Mouse (Mus musculus): ENCODE measurements at regions not wholly inside any gene's neighbourhood (a gene's known extent, or its start where the extent isn't known, plus 50 kb on each side); places are given as distances from the start of the nearest gene placed in this dataset.

DNA sequence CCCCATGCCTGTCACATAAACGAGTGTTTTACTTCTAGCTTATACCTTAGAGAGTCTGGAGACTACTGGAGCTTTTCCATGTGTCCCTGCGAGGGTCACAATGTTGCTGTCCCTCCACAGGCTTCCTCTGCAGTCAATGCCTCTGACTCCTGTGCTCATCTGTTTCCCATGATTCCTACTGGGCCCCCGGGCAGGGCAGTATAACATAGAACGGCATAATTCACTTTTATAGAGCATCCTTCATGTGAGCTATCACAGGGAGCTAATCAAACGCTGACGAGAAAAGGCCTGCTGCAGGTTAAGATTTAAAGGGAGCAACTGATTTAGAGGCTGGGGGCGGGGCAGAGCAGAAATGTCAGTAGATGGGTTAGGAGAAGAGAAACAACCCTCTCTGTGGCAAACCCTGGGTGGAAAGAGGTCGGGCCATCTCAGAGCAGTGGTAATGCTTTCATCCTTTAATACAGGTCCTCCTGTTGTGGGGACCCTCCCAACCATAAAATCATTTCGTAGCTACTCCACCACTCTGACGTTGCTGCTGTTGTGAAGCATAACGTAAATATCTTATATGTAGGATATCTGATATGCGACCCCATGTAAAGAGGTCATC lies 168.5 kb upstream of the Cdkn3 start:
- Histone ChIP-seq H3K9me3 (ENCODE audit: control insufficient read depth, insufficient read depth, low read depth, low read length) (no peaks in the 10 kb centered on the region), H3K9ac (ENCODE audit: insufficient read depth, low read depth, low read length, poor library complexity, severe bottlenecking) (no peak overlapping the region), H3K27ac (ENCODE audit: insufficient read depth, low read depth, low read length, poor library complexity, severe bottlenecking) (no peak overlapping the region), H3K4me1 (ENCODE audit: control insufficient read depth in 2 of 2, insufficient read depth in 2 of 2, low read length in 2 of 2, poor library complexity in 1 of 2) (no peaks in the 10 kb centered on the region), H3K36me3 (ENCODE audit: control insufficient read depth, insufficient read depth, low read length, poor library complexity, severe bottlenecking) (no peaks in the 10 kb centered on the region), H3K4me3 (ENCODE audit: insufficient read depth in 1 of 2, low read depth in 1 of 2, low read length in 2 of 2, poor library complexity in 1 of 2, severe bottlenecking in 1 of 2) (no peak overlapping the region)
- in situ Hi-C loops (cut with MboI; ENCODE audit: low sequenced_read_pairs in 2 of 2, unreplicated experiment in 2 of 2): no loop called here
- TF ChIP-seq ZC3H11A (IDR thresholded peaks at IDR 0.05; ENCODE audit: borderline replicate concordance, low read depth, low read length): no peak
- no peak for TF ChIP-seq CHD2 (IDR thresholded peaks at IDR 0.05; ENCODE audit: low read depth, low read length)
- no peak for TF ChIP-seq ZNF384 (IDR thresholded peaks at IDR 0.05; ENCODE audit: low read depth, low read length)
- TF ChIP-seq MAFK (IDR thresholded peaks at IDR 0.05; ENCODE audit: insufficient read depth, low read depth, low read length): no peak
- TF ChIP-seq HCFC1 (IDR thresholded peaks at IDR 0.05; ENCODE audit: borderline replicate concordance, insufficient read depth, low read length): no peak
- DNase-seq (ENCODE audit: low read depth, low spot score): no peak

DNA sequence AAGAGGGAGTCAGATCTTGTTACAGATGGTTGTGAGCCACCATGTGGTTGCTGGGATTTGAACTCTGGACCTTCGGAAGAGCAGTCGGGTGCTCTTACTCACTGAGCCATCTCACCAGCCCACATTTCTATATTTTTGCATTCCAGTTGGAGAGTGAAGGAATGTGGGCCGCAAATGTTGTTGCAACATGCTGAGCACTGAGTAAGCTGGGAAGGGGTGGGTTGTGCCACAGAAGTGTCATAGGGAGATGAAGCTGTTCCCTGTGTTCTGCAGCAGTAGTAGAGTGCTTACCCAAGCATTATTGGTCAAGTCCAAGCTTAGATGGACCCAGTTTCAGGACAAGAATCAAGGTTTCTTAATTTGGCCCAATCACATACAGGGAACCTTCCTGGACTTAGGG lies 169.1 kb upstream of the Cdkn3 start:
- Histone ChIP-seq H3K36me3 (ENCODE audit: control insufficient read depth, insufficient read depth, low read length, poor library complexity, severe bottlenecking) (no peaks in the 10 kb centered on the region), H3K4me3 (ENCODE audit: insufficient read depth in 1 of 2, low read depth in 1 of 2, low read length in 2 of 2, poor library complexity in 1 of 2, severe bottlenecking in 1 of 2) (no peak overlapping the region), H3K27ac (ENCODE audit: insufficient read depth, low read depth, low read length, poor library complexity, severe bottlenecking) (no peak overlapping the region), H3K9me3 (ENCODE audit: control insufficient read depth, insufficient read depth, low read depth, low read length) (no peaks in the 10 kb centered on the region), H3K4me1 (ENCODE audit: control insufficient read depth in 2 of 2, insufficient read depth in 2 of 2, low read length in 2 of 2, poor library complexity in 1 of 2) (no peaks in the 10 kb centered on the region), H3K9ac (ENCODE audit: insufficient read depth, low read depth, low read length, poor library complexity, severe bottlenecking) (no peak overlapping the region)
- no peak for DNase-seq (ENCODE audit: low read depth, low spot score)
- TF ChIP-seq ZC3H11A (IDR thresholded peaks at IDR 0.05; ENCODE audit: borderline replicate concordance, low read depth, low read length) (no peak), ZNF384 (IDR thresholded peaks at IDR 0.05; ENCODE audit: low read depth, low read length) (no peak), MAFK (IDR thresholded peaks at IDR 0.05; ENCODE audit: insufficient read depth, low read depth, low read length) (no peak), CHD2 (IDR thresholded peaks at IDR 0.05; ENCODE audit: low read depth, low read length) (no peak), HCFC1 (IDR thresholded peaks at IDR 0.05; ENCODE audit: borderline replicate concordance, insufficient read depth, low read length) (no peak)
- in situ Hi-C loops (cut with MboI; ENCODE audit: low sequenced_read_pairs in 2 of 2, unreplicated experiment in 2 of 2): no loop called here

GRCm38 (mm10) chr14:46586093-46586492 lies 174.2 kb upstream of the Cdkn3 start:
- in situ Hi-C loops (cut with MboI; ENCODE audit: low sequenced_read_pairs in 2 of 2, unreplicated experiment in 2 of 2): no loop called here
- no peaks in the 10 kb centered on the region for H3K4me1 ChIP-seq (ENCODE audit: control insufficient read depth in 2 of 2, insufficient read depth in 2 of 2, low read length in 2 of 2, poor library complexity in 1 of 2)
- no peak overlapping the region for H3K27ac ChIP-seq (ENCODE audit: insufficient read depth, low read depth, low read length, poor library complexity, severe bottlenecking)
- H3K9ac ChIP-seq (ENCODE audit: insufficient read depth, low read depth, low read length, poor library complexity, severe bottlenecking): no peak overlapping the region
- no peaks in the 10 kb centered on the region for H3K9me3 ChIP-seq (ENCODE audit: control insufficient read depth, insufficient read depth, low read depth, low read length)
- no peak for DNase-seq (ENCODE audit: low read depth, low spot score)
- no peak overlapping the region for H3K4me3 ChIP-seq (ENCODE audit: insufficient read depth in 1 of 2, low read depth in 1 of 2, low read length in 2 of 2, poor library complexity in 1 of 2, severe bottlenecking in 1 of 2)
- no peak for TF ChIP-seq ZC3H11A (IDR thresholded peaks at IDR 0.05; ENCODE audit: borderline replicate concordance, low read depth, low read length)
- H3K36me3 ChIP-seq (ENCODE audit: control insufficient read depth, insufficient read depth, low read length, poor library complexity, severe bottlenecking): no peaks in the 10 kb centered on the region

- Histone ChIP-seq H3K36me3 (ENCODE audit: control insufficient read depth, insufficient read depth, low read length, poor library complexity, severe bottlenecking) (no peaks in the 10 kb centered on the region), H3K9me3 (ENCODE audit: control insufficient read depth, insufficient read depth, low read depth, low read length) (no peaks in the 10 kb centered on the region), H3K9ac (ENCODE audit: insufficient read depth, low read depth, low read length, poor library complexity, severe bottlenecking) (no peak overlapping the region), H3K4me1 (ENCODE audit: control insufficient read depth in 2 of 2, insufficient read depth in 2 of 2, low read length in 2 of 2, poor library complexity in 1 of 2) (no peaks in the 10 kb centered on the region), H3K27ac (ENCODE audit: insufficient read depth, low read depth, low read length, poor library complexity, severe bottlenecking) (no peak overlapping the region), H3K4me3 (ENCODE audit: insufficient read depth in 1 of 2, low read depth in 1 of 2, low read length in 2 of 2, poor library complexity in 1 of 2, severe bottlenecking in 1 of 2) (no peak overlapping the region)
- DNase-seq (ENCODE audit: low read depth, low spot score): no peak
- no peak for TF ChIP-seq MAFK (IDR thresholded peaks at IDR 0.05; ENCODE audit: insufficient read depth, low read depth, low read length)
- no peak for TF ChIP-seq ZNF384 (IDR thresholded peaks at IDR 0.05; ENCODE audit: low read depth, low read length)
- TF ChIP-seq HCFC1 (IDR thresholded peaks at IDR 0.05; ENCODE audit: borderline replicate concordance, insufficient read depth, low read length): no peak
- TF ChIP-seq ZC3H11A (IDR thresholded peaks at IDR 0.05; ENCODE audit: borderline replicate concordance, low read depth, low read length): no peak
- TF ChIP-seq CHD2 (IDR thresholded peaks at IDR 0.05; ENCODE audit: low read depth, low read length): no peak
- in situ Hi-C loops (cut with MboI; ENCODE audit: low sequenced_read_pairs in 2 of 2, unreplicated experiment in 2 of 2): no loop called here
These were observed 182.0 kb upstream of the Cdkn3 start for GRCm38 (mm10) chr14:46578051-46579000.
